Mouse (Mus musculus) embryo, embryonic 10 days (tissue): ENCODE results near the gene Morc2a.
"Not testable (repeated sequence)": the region's sequence is repeated elsewhere in the genome, so short reads cannot be mapped to it uniquely, and the experiment has no call there.

ENCODE experiments used
- DNase-seq: peaks from one replicate; pipeline ENCODE4 v3.0.0-alpha.2; 2015; ENCODE audit warnings: low spot score

Gene Morc2a

GRCm38 (mm10) chr11:3648964-3649841 is at the start of gene Morc2a:
Gene Morc2a, plus strand, starts transcription at chr11:3649191.
- DNase-seq, result peak; percentile 98

GRCm38 (mm10) chr11:3601966-3602365 is 47.0 kb upstream of the Morc2a start:
- not testable (repeated sequence) for DNase-seq

GRCm38 (mm10) chr11:3602687-3603086 is 46.3 kb upstream of the Morc2a start:
- not testable (repeated sequence) for DNase-seq

DNA sequence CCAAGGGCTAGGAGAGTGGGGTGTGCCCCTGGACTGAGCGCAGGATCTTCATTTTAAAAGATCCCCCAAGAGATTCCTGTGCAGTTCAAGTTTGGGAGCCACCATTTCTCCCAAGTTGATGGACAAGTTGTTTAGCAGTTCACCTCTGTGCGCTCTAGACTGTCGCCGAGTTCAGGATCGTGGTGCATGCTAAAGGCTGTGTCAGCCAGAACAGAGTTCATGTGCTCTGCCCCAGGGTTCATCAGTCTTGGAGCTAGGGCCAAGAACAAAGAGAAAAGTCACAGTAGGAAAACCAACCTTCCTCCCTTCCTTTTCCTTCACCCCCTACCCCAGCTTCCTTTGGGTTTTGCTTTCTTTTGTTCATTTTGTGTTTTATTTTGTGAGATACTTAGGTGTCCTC is 42.5 kb upstream of the Morc2a start:
- DNase-seq, result no peak

DNA sequence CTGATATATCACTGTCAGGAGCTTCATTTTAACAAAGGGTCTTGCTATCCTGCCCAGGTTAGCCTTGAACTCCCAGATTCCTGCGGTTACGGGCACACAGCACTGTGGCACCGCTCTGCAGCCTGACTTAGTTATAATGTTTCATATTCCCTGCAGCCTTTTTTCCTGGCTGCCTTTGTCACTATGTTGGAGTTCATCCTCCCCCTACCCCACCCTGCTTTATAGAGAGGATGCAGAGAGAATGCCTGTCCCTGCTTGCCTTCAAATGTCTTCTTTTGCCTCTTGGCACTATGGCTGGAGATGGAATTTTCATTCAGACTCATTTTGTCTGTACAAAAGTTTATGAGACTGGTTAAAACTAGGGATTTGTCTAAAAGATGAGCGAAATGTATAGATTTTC is 33.4 kb upstream of the Morc2a start:
- DNase-seq, result no peak

GRCm38 (mm10) chr11:3622826-3623225 is 26.2 kb upstream of the Morc2a start:
- no peak for DNase-seq

DNA sequence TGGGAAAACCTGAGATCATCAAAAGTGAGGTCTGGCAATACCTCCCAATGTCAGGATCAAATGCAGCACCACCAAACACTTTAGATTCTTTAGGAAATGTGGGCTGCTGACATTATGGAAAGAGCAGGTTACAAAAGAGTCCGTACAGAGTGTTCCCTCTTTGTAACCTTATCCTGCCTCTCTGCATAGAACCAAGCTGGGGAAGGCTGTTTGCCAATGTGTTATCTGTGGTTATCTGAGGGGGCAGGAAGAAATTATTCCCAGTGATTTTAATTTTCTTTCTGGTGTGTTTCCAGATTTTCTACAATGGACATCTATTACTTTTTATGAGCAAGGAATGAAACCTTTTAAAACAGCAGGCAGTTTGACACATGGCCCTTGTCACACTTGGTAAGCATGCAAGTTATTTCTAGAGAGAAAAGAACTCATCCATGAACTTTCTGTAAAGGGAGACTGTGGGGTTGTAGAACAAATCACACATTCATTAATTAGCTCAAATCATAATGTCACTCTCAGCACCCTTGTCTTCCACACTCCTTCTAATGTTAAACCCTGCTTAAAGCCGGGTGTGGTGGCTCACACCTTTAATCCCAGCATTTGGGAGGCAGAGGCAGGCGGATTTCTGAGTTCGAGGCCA is 24.5 kb upstream of the Morc2a start:
- no peak for DNase-seq

DNA sequence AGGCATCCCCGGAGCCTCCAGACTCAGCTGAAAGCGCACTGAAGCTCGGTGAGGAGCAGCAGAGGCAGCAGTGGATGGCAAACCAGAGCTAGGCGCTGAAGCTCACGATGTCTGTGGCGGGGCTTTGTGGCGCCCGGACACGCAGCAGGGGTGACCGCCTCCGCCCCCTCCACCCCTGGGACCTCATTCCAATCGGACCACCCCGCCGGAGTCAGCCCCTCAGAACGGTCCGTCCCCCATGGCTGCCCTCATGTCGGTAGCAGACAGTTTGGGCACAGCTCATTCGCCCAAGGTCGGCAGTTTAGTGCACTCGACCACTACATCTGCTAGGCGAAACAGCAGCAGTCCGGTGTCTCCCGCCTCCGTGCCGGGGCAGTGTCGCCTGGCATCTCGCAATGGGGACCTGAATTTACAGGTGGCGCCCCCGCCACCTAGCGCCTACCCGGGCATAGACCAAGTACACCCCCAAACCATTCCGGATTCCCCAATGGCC is 19.9 kb upstream of the Morc2a start:
- peak; percentile 57 for DNase-seq

- DNase-seq, result not testable (repeated sequence)
Observed at GRCm38 (mm10) chr11:3633269-3633668, 15.7 kb upstream of the Morc2a start.

DNA sequence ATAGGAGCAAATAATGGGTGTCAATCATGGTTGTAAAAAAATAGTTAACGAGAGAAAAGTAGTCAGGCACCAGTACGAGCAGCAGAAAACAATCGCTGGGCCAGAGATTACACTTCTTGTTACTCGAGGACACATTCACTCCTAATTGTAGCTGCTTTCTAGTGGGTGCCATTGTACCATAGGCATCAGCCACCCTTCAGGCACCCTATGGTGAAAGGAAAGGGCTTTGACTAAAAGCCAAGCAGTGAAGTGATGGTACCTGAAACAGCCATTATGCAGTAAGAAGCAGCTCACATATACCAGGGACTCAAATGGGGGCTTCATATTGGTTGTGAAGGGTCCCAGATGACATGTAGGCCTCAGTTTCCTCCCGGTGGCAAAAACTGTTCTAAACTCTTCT is 1.3 kb upstream of the Morc2a start:
- DNase-seq, result no peak

DNA sequence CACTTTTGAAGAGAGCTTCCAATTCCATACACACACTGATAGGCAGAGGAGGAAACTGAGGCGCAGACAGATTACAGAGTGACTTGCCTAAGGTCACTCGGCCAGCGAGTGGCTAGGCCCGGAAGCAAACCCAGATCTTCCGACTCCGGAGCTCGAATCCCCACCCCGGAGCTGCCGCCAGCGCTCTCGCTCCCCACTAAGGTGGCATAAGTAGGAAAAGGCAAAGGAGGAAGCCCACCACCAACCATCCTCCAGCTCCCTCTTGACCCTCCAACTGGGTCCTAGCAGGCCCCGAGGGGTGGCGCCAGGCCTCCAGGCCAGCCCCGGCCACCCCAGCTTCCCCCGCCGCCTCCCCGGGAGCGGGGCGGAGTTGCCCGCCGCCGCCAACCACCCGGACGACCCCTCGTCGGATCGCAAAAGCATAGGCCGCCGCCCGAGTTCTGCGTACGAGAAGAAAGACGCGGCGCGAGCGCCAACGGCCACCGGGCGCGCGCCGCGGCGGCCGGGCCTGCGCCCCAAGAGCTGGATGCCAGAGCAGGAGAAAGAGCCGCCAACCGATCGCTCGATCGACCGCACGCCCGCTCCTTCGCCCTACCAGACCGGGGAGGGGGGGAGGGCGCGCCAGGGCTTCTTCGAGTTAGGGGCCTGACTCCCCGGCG is 557 bp upstream of the Morc2a start:
- DNase-seq, result peak; percentile 26

- no peak for DNase-seq
Observed at GRCm38 (mm10) chr11:3650141-3650540, 1.1 kb downstream of the Morc2a start.

- no peak for DNase-seq
Observed at GRCm38 (mm10) chr11:3661964-3662363, 13.0 kb downstream of the Morc2a start.

DNA sequence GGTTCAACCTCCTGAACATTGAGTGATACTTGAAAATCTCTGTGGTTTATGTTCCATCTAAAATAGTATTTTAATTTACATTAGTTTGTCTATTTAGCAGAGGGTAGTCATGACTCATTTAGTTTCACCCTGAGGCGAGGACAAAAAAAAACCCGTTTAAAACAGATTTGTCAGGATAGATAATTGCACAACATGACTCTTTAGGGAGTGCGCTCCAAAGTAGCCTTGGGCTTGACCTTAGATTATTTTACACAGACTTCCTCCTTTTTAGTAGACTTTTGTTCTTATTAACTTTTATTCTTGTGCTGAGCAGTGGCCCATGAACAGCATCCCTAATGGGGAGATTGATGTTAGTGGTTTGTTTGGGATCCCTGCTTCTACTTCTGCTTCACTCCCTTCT is 18.5 kb downstream of the Morc2a start:
- no peak for DNase-seq

DNA sequence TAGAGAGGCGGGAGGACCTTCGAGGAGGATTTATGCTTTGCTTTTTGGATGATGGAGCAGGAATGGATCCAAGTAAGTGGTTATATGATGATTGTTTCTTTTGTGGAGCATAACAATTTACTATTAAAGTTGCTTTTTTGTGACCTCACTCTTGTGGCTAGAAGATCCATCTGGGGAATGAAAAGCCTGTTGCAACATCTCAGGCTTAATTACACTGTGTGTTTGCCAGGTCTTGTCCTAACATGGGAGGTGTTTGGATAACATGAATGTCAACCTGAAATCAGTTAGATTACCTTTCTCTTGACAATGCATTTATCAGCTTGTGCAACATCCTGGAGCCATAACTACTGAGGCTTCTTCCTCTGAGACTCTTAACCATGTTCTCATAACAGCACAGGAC is 19.8 kb downstream of the Morc2a start:
- DNase-seq, result no peak

- DNase-seq, result no peak
Observed at GRCm38 (mm10) chr11:3669849-3670248, 20.9 kb downstream of the Morc2a start.

DNA sequence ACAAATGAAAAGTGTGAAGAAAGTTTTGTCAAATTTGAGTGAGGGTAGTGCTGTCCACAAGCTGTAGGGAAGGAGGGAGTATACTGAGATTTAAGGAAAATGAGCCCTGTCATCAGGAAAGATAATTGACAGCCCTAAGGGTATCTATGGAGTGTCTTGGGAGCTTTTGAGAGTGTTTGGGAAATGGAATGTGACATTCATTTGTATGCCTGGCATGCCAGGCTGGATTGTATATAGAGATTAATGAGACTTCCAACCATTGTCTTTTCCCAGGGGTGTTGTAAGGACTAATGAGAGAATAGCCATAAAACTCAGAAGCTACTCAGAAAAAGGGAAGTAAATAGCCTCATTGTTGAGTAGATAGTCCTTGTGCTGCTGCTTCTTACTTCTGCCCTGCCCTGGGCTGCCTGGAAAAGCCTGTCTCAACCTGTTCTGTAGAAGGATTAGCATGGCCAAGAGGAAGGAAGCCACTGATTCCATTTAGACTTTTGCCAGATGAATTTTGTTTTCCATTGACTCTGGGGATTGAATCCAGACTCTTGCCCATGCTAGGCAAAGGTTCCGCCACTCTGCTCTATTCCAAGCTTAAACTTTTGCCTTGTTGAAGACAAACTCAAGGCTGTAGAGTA is 22.1 kb downstream of the Morc2a start:
- no peak for DNase-seq

DNA sequence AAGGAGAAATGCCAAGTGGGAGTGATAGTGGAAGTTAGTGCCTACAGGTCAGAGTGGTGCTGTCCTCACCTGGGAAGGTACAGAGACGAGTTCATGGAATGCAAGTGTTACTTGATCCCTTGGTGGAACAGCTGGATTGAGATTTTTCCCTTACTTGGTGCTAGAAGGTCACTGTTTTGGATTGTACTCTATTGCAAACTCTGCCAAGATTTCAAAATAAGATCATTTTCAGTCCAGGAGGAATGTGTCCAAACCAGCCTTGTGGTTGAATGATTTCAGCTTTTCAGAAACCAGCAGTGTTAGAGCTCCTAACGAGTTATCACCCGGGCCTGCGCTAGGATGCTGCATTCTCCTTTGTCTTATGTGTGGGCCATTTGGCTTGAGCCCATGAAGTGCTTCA is 25.6 kb downstream of the Morc2a start:
- no peak for DNase-seq

- no peak for DNase-seq
Observed at GRCm38 (mm10) chr11:3676423-3676822, 27.4 kb downstream of the Morc2a start.

GRCm38 (mm10) chr11:3677204-3677603 is 28.2 kb downstream of the Morc2a start:
- DNase-seq, result no peak

DNA sequence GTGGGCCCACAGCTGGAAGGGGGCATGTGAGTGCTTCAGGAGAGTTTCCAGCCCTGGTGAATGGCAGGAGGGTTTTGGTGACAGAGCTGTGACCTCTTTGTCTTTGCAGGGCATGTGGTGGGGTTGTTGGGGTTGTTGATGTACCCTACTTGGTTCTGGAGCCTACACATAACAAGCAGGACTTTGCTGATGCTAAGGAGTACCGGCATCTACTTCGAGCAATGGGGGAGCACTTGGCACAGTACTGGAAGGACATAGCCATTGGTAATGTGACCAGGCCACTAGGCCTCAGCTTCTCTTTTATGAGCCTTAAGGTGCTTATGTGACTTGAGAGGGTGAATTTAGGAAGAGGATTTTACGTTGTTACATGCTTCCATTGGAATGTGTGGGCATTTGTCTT is 30.8 kb downstream of the Morc2a start:
- DNase-seq, result no peak

DNA sequence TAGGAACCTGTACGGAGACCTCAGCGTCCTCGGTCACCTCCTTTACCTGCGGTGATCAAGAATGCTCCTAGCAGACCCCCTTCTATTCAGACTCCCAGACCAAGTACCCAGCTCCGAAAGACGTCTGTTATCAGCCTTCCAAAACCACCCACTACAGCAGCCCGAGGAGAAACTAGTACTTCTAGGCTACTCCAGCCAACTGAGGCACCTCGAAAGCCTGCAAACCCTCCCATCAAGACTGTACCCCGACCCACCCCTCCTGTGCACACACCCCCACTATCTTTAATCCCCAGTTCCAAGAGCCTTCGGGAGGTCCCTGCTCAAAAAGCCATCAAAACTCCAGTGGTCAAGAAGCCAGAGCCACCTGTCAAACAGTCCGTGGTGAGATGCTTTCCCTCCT is 34.7 kb downstream of the Morc2a start:
- DNase-seq, result no peak
